Mouse (Mus musculus): Measurements from ENCODE around the gene Fam161b. TPM values are rescaled to one million over a fixed set of nuclear protein-coding genes. Genes with fewer than 3 reads are reported as not detected.
A peak's percentile ranks its signal among the peaks of the same experiment; 100 is the strongest.

Gene Fam161b
- 10 to 100 TPM in 1 of 2 experiments, 1 to 10 TPM in 1; 9.5 to 10.8 TPM for total RNA-seq (2021)

DNA sequence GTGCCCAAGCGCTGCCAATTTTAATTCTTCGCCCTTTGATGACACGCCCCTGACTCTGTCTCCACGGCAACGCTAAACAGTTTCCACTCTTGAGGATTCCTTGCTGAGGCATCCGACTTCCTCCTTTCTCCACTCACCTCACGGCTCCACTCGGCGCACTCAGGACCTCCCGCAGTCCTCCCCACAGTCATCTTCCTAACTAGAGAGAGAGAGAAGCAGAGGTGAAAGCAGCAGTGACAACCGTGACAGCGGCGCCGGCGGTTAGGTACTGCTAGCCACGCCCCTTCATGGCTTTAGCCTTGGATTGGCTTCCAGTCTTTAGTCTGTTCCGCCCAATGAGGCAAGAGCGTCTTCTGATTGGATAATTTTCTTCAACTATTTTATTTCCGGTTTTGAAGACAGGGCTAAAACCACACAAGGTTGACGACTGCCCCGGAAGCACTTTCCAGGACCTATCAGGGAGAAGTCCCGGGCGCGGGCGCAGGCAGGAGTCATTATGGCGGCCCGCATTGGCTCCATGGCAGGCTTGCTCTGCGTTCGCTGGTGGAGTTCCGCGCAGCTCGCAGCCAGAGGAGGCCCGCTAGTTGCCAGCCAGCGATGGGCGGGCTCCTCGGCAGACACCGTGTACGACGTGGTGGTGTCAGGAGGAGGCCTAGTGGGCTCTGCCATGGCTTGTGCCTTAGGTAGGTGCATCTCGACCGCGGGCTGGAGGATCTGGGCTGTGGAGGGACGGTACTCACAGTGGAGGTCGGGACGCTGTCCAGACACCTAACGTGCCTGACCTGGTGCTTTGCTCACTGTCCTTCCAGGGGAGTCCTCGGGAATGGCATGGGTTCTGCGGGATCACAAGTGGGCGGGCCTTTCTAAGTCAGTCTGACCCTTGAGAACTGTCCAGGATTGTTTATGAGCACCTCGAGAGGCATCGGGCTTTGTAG, at the start of gene Fam161b, which contains the start of gene Coq6:
Gene Fam161b, minus strand, starts transcription at position 279 of the 935 bp plus-strand sequence.
Gene Coq6, plus strand, starts transcription at position 103 of the 935 bp plus-strand sequence.
- peak; percentile 81 to 84 for DNase-seq (ENCODE audit: extremely low spot score in 1 of 2, low spot score in 1 of 2)

DNA sequence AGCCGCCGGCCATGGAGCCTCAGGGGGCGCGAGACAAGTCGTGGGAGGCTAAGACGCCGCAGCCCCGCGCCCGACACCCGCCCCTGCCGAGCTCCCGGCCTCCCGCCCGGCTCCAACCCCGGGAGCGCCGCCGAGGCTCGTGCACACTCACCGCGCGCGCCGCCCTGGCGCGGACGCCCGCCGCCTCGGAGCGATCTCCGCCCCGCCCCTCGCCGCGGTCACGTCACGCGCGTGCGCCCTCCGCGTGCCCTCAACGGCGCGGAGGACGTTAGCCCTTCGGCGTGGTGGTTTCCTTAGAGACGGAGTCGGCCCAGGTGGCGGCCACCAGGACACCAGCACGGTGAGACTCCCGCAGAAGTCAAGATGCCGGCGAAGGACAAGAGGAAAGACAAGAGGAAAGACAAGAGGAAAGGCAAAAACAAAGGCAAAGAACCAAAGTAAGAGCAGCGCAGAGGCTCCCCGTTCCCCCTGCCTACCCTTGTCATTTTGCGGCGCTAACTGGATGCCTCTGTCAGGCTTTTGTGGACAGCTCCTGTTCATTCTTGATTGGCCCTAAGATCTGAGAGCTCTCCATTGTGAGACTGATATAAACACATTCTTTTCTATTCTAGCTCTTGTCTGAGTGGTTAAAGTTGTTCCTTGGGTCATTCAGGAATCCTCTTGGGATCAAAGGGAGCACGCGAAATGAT, 47.3 kb upstream of the Fam161b start, which contains the start of the genes Entpd5 and Bbof1:
Gene Entpd5, minus strand, starts transcription at position 211 of the 689 bp plus-strand sequence.
Gene Bbof1, plus strand, starts transcription at position 253 of the 689 bp plus-strand sequence.
- DNase-seq (ENCODE audit: extremely low spot score in 1 of 2, low spot score in 1 of 2) = peak; percentile 88 to 93

DNA sequence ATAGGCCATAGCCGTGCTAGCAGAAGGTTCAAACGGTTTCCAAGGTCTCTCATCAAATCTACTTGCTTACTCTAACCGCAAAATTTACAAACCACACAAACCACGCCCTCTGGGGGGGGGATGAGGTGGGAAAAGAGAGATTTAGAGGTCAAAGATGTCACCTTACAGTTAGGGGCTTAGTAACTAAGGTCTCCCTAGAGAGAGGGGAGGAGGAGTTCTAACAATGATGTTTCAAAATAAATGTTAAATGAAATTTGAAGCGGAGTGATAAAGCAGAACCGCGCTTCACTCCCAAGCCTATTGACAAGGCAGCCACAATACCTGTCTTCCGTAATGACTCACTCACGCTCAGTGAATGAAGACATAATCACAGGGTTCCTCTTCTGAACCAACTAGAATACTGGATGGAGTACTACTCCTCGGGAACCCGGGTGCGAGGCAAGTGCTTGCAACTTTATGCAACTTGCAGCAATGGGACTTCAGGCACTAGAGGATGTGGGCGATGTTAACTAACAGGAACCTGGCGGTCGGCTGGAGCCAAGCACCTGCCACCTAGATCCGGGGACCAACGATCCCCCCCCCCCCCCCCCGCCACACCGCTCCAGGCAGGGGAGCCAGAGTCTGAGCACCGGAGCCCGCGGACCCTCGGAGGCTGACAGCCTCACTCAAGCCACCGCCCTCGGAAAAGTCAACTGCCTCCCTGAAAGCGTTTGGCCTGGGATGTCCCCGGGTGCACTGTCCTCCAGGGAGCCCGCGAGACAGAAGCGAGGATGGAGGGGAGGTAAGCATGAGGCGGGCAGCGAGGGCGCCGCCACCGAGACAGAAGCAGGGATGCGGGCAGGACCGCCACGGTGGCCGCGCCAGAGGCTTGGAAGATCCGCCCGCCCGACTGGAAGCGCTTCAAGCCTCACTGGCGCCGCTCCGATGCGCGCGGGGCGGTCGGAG, 46.5 kb upstream of the Fam161b start:
- DNase-seq (ENCODE audit: extremely low spot score in 1 of 2, low spot score in 1 of 2) = peak in 1 of 2 experiments; percentile 8

DNA sequence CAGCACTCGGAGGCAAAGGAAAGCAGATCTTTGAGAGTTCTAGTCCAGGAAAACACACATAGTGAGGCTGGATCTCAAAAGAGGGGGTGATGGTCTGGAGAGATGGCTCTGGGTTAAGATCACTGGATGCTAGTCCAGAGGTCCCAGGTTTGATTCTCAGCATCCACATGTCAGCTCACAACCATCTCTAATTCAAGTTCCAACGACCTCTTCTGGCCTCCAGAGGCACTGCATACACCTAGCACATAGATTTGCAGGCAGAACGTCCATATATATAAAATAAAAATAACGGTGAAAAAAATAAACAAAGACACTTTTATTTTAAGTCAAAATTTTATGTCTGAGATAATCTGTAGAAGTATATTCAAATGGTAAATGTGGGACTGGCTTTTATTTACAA, 45.6 kb upstream of the Fam161b start:
- DNase-seq (ENCODE audit: extremely low spot score in 1 of 2, low spot score in 1 of 2) = no peak

DNA sequence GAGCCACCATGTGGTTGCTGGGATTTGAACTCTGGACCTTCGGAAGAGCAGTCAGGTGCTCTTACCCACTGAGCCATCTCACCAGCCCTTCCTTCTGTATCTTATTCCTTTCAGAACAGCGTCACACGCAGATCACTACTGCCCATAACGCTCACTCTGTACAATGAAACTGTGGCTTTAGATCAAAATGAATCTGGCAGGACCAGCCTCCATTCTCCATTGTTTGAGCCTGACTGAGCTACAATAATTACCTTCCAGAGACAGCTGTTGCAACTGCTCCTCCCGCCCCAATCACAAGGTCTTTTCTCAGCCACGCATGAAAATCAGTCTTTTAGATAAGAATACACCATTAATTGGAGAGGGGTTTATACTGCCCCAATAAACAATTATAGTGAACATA, 42.9 kb upstream of the Fam161b start:
- DNase-seq (ENCODE audit: extremely low spot score in 1 of 2, low spot score in 1 of 2) = no peak

DNA sequence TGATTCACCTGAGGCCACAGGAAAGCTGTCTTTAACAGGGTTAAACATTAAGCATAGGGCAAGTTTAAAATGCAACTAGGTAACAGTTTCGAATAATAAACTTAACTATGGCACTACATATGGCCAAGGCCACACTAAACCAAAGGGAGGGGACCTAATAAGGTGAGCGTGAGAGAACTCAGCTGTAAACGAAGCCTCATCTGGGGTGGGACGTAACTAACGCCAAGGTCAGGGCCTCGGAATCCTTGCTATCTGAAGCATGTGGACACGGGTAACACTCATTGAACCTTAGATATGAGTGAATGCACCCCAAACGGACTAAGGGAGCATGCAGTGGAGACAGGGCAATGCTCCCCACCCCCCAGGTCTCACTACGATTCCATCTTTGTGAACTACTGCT, 41.3 kb upstream of the Fam161b start:
- no peak for DNase-seq (ENCODE audit: extremely low spot score in 1 of 2, low spot score in 1 of 2)

DNA sequence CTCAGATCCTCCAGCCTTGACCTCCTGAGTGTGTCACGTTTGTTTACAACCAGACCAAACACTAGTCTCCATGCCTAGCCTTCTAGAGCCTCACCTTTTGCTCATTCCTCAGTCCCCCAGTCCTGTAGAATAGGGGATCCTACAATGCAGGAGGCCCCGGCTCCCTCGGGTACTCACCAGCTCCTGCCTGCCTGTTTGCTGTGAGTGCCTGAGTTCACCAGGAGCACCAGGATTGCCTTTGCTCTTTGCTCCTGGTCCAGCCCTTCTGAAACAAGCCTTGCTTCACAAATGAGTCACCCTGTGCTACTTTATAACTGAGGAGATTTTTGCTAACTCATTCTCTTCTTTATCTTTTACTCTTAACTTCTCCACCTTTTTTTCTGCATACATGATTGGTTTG, 39.0 kb upstream of the Fam161b start:
- DNase-seq (ENCODE audit: extremely low spot score in 1 of 2, low spot score in 1 of 2) = no peak

DNA sequence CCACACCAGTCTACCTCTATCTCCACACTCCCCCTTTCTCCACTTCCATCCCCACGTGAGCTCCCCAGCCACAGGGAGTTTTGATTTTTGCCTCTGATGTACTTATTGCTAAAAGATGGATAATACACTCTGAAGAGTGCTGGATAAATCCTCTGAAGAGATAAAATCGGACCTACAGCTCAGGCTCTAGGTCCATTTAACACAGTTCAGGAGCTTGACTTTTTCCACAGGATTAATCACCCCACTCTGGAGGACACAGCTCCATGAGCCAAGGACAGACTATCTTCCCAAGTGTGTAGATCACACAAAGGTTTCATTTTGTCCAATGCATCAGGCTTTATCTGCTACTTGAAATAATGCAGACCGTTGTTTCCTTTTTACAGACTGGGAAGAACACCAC, 38.4 kb upstream of the Fam161b start:
- DNase-seq (ENCODE audit: extremely low spot score in 1 of 2, low spot score in 1 of 2) = no peak

DNA sequence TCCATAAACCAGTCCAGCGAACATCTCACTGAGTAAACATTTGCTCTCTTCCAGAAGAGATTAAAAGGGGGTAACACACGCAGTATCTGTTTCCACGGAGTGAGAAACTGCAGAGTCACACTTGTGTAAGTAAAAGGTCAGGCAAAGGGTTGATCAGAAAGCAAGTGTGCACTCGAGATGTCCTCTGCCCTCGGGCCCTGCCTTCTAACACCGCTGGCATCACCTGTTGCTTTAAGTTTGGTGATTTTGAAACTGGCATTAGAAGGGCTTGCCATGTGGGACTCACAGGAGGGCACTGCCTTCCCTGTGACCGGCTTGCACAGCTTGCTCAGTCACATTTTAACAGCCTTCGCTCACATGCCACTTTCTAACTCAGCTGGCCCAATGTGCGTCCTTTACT, 38.0 kb upstream of the Fam161b start:
- no peak for DNase-seq (ENCODE audit: extremely low spot score in 1 of 2, low spot score in 1 of 2)

DNA sequence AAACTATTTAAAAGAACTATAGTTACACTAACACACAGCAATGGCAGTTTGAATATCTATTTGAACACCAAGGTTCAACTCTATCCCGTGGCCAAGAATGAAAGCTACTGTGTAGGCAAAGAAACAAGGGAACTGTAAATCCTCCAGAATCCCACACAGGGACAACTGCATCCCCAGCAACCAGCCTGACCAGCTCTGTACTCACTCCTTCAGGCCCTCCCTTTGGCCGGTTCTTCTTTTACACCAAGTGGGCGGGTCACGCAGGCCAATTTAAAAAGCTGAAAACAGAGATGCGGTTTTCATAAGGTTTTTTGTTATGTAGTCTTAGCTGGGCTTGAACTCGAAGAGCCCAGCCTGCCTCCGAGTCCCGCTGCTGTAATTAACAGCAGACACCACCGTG, 37.5 kb upstream of the Fam161b start:
- no peak for DNase-seq (ENCODE audit: extremely low spot score in 1 of 2, low spot score in 1 of 2)

DNA sequence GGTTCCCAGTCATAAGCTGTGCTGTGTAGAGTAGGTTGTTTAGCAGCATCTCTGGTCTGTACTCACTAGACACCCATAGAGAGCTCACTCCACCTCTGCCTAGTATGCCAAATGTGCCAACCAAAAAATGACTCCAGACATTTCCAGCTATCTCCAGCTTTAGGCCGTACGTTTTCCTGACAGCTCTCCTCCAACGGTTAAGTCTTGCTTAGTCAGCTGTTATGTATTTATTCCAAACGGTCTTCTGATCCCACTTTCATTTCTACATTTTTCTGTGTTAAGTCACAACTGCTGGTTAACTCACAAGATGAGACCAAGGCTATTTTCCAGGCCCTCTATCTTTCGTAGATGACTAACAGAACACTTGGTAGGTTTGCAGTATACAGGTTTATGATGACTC, 37.0 kb upstream of the Fam161b start:
- no peak for DNase-seq (ENCODE audit: extremely low spot score in 1 of 2, low spot score in 1 of 2)

DNA sequence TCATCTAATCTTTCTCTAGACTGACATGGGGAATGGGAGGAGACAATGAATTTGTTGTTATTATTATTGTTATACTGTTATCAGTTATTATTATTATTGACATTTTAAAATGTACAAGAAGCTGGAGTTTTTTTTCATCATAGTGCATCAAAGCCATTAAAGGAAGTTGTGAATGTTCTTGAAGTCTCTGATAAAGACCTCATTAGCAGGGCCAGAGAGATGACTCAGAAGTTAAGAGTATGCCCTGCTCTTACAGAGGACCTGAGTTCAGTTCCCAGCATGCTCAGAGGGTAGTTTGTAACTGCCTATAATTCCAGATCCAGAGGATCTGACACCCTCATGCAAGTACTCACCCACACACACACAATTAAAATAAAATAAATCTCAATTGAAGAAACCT, 36.1 kb upstream of the Fam161b start:
- DNase-seq (ENCODE audit: extremely low spot score in 1 of 2, low spot score in 1 of 2) = no peak

DNA sequence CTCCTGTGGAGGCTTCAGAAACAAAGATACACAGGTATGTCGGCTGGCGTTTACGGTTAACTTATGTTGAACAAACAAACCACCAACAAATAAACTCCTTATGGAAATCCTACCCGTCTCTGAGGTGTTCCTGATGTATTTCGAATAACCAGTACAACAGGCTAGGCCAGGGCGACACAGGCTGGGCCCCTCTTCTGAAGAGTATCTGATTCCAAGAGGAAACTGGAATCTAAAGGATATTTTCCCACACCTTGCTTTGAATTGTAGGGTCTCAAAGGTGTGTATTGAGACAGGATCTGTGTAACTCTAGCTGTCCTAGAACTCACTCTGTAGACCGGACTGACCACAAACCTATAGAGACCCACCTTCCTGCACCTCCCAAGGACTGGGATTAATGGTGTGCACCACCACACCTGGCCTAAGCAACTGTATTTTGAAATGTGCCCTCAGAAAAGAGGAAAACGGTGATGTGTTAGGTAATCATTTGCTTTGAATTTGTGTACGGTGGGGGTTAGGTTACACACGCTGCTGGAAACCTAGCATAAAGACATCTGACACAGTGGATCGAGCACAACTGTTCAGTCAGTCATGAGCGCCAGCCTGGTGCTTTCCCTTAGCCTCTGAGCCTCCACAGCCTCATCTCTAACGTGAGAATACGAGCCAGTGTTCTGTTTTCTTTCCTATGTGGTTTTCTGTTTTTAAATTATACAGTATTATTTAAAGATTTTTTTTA, 35.5 kb upstream of the Fam161b start:
- no peak for DNase-seq (ENCODE audit: extremely low spot score in 1 of 2, low spot score in 1 of 2)

DNA sequence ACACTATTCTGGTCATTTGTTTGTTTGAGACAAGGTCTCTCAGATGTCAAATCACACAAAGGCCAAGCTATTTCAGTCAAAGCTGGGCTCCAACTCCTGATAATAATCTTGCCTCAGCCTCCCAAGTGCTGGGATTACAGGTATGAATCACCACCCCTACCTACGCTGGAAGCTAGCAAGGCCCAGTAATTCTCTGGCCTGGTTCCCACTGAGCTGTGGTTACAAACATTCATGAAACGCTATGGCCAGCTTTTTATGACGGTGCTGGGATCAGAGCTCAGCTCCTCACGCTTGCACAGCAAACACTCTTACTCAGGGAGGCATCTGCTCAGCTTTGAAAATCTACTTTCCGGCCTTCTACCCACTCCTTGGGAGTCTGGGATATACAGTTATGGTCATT, 32.2 kb upstream of the Fam161b start:
- DNase-seq (ENCODE audit: extremely low spot score in 1 of 2, low spot score in 1 of 2) = no peak

DNA sequence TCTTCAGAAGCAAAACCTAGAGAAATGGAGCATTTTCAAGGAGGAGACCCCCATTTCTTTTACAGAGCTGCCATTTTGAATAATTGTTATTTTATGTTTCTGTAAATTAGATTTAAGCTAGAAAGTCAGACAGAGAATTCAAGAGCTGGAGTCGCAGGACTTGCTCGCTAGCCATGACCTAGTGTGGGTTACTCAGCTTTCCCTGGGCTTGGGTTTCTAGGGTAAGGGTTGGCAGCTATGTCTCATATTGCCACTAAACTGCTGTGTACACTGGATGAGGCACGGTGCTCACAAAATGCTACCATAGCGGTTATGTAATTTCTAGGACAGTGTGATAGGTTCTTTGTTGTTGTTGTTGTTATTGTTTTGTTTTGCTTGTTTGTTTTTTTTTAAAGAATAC, 31.0 kb upstream of the Fam161b start:
- DNase-seq (ENCODE audit: extremely low spot score in 1 of 2, low spot score in 1 of 2) = no peak

DNA sequence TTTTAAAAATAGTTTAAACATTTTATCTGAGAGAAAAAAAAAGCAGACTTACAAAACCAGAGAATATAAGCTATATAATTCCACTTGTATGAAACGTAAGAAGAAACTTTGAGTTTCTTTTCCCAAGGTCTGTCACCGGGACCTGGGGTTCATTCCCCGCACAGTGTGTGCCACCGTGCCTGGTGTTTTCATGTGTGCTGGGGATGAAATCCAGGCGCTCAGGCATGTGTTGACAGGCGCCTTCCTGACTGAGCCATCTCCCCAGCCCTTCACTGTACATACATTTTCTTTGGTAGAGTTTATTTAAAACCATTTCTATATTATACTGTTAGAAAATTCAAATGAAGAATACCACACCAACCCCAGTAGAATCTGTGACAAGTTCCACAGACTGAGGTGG, 28.7 kb upstream of the Fam161b start:
- DNase-seq (ENCODE audit: extremely low spot score in 1 of 2, low spot score in 1 of 2) = no peak

DNA sequence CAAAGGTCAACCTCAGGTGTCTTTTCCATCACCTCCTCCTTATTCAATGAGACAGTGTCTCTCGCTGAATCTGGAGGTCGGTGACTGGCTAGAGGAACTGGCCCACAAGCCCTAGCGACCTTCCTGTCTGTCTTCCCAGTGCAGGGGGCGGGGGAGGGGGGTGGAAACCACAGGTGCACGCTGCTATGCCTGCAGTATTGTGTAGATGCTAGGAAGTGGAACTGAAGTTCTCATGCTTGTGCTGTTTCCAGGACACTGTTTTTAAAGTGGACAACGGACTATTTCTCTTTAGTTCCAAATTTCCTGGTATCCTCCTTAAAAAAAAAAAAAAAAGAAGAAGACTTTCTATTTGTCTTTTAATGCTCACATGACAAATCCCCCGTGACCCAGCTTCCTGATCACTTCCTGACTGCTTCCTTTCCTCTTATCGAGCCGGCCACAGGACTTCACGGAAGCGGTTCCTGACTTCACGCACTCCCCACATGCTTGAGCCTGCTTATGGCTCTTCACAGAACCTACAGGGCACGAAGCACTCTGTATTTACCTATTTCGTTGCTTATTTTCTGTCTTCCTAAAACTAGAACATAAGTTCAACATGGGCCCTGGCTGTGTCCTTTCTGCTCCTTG, 27.3 kb upstream of the Fam161b start:
- DNase-seq (ENCODE audit: extremely low spot score in 1 of 2, low spot score in 1 of 2) = no peak

DNA sequence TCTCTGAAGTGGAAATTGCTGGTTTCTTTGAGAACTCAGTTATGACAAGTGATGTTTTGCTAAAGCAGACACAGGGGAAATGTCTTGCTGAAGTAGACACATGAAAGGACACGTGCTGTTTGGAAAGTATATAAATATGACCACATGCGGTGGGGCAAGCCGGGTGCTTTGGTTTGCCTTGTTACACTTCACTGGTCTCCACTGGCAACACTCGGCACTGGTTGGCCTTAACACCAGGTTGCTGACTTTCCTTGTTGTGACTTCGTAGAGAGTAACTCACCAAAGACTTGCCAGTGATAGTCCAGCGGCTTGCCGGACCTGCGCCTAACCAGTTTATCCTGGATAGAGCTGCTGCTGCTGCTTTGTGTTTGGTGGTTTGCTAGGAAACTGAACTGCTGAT, 26.5 kb upstream of the Fam161b start:
- DNase-seq (ENCODE audit: extremely low spot score in 1 of 2, low spot score in 1 of 2) = no peak

DNA sequence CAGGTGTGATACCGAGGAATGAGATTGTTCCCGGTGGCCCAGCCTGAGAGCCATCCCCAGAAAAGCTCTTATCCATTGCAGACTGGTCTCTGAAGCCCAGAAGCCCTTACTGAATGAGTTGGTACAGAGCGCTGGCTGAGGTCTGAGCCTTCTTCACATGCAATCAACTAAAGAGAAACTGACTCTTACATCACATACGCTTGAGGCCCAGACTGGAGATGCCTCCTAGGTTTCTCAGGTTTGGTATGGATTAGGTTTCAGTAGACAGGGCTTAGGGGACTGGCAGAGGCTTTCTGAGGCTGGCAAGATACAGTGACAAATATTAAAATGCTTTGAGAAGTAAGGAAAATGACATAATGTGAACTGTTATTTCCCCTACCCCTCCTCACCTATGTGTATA, 23.8 kb upstream of the Fam161b start:
- no peak for DNase-seq (ENCODE audit: extremely low spot score in 1 of 2, low spot score in 1 of 2)

All from layer of hippocampus, postnatal 25 days (tissue).